Mouse (Mus musculus) stomach, postnatal 0 days (tissue): ENCODE measurements around the gene Med24. TPM values are rescaled to one million over a fixed set of nuclear protein-coding genes. Genes with fewer than 3 reads are reported as not detected.
"Not testable (repeated sequence)": the region's sequence is repeated elsewhere in the genome, so short reads cannot be mapped to it uniquely, and the experiment has no call there.

ENCODE experiments used
- ATAC-seq: fragments of 200-750 bp; cut with Nextera tagmentation; 2 replicates; pipeline ENCODE4 v1.8.0; 2017; ENCODE audit not compliant: low FRiP score, low TSS enrichment
- DNase-seq: peaks from one replicate; pipeline ENCODE4 v3.0.0-alpha.2; 2016; ENCODE audit warnings: low spot score
- H3K27ac ChIP-seq: fragments of 300-500 bp; sonication (generic); replicated peaks from 2 replicates; pipeline ENCODE4 v1.5.1; 2014; ENCODE audit warnings: mild to moderate bottlenecking, control low read depth
- H3K27me3 ChIP-seq: fragments of 300-500 bp; sonication (generic); 2 replicates; pipeline ENCODE4 v1.6.1; 2014; ENCODE audit warnings: low read length; ENCODE audit not compliant: control insufficient read depth, insufficient read depth
- H3K36me3 ChIP-seq: fragments of 300-500 bp; sonication (generic); 2 replicates; pipeline ENCODE4 v1.6.1; 2014; ENCODE audit warnings: low read length, mixed read lengths; ENCODE audit not compliant: control insufficient read depth, insufficient read depth
- H3K4me1 ChIP-seq: fragments of 300-500 bp; sonication (generic); replicated peaks from 2 replicates; pipeline ENCODE4 v1.6.1; 2014; ENCODE audit warnings: antibody characterized with exemption; ENCODE audit not compliant: control insufficient read depth, insufficient read depth
- H3K4me2 ChIP-seq: fragments of 300-500 bp; sonication (generic); replicated peaks from 2 replicates; pipeline ENCODE4 v1.6.1; 2014; ENCODE audit warnings: low read depth, mild to moderate bottlenecking, control low read depth, moderate library complexity
- H3K4me3 ChIP-seq: fragments of 300-500 bp; sonication (generic); 2 replicates; pipeline ENCODE4 v1.5.1; 2014; ENCODE audit warnings: low read depth, low read length, control low read depth
- H3K9ac ChIP-seq: fragments of 300-500 bp; sonication (generic); 2 replicates; pipeline ENCODE4 v1.6.1; 2014; ENCODE audit warnings: mild to moderate bottlenecking, low read length, control low read depth, mixed read lengths
- H3K9me3 ChIP-seq: fragments of 300-500 bp; sonication (generic); 2 replicates; pipeline ENCODE4 v1.6.1; 2016; ENCODE audit warnings: low read length; ENCODE audit not compliant: control insufficient read depth
- CTCF ChIP-seq: IDR thresholded peaks from 2 replicates; pipeline ENCODE4 v1.5.1; 2016; ENCODE audit warnings: antibody characterized with exemption, low read depth, mild to moderate bottlenecking, moderate library complexity
- EP300 ChIP-seq: optimal IDR thresholded peaks from 2 replicates; pipeline ENCODE3; 2016; ENCODE audit warnings: antibody characterized with exemption
- WGBS: fragments of 180-500 bp; shearing (Covaris S2); extraction: QIAGEN DNeasy Blood & Tissue Kit; methylation state at CpG from one replicate; pipeline ENCODE4 v1.1.7; 2014; 5-methylcytosine and 5-hydroxymethylcytosine counted together
- polyA plus RNA-seq: library from polyadenylated mRNA; unstranded; fragments of >200 nt; fragmentation: Nextera tagmentation; extraction: Ambion mirVana; gene quantifications from 2 replicates; pipeline ENCODE4 v1.2.1, GENCODE M21; 2015

The Med24 gene
- polyA plus RNA-seq, 1 experiment from 2014 or later, result 16.5 TPM

DNA sequence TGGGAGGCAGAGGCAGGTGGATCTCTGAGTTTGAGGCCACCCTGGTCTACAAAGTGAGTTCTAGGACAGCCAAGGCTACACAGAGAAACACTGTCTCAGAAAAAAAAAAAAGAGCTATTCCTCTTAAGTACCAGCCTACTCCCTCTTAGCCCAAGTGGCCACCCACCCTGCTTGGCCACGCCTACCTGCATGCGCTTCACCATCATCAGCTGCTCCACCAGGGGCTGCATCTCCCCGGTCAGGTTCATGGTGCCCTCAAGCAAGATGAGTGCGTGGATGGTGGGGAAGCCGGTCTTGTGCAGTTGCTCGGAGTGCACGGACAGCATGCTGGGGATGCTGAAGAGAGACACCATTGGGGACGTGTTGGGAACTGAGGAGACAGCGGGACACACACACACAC lies 13.3 kb downstream of the Med24 start:
- no peaks in the 10 kb centered on the region; the same call in 1 of the 2 replicates for H3K4me1 ChIP-seq
- H3K27ac ChIP-seq, result no peak overlapping the region
- no peaks in the 10 kb centered on the region for H3K27me3 ChIP-seq
- no peak overlapping the region for H3K4me2 ChIP-seq
- peaks cover 13% of the 10 kb centered on the region for H3K36me3 ChIP-seq
- no peak overlapping the region for H3K9ac ChIP-seq
- H3K9me3 ChIP-seq, result no peaks in the 10 kb centered on the region
- DNase-seq, result no peak
- H3K4me3 ChIP-seq, result no peak overlapping the region
- 96% methylated on average over 9 of the region's 9 CpGs for WGBS
- no peak for ATAC-seq
- no peak for TF ChIP-seq EP300
- no peak for TF ChIP-seq CTCF

DNA sequence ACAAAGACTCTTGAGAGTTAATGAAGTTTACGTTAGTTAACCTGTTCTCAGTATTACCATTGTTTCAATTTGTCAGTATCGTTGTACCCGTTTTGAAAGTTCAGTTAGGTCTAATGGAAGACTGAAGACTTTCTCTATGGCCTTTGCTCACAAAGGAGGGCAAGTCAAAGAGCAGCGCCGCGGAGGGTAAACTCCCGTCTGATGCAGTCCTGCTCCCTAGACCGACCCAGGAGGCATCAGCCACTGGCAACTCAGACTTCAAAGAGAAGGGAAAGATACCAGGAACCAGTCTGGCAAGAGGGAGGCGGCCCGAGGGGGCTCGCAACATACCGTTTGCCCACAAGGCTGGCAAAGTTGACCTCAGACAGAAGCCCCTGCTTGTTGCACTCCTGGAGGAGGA lies 15.5 kb downstream of the Med24 start:
- Histone ChIP-seq H3K9me3 (no peaks in the 10 kb centered on the region), H3K4me2 (no peak overlapping the region), H3K36me3 (peaks cover 16% of the 10 kb centered on the region), H3K9ac (no peak overlapping the region), H3K27me3 (no peaks in the 10 kb centered on the region), H3K27ac (no peak overlapping the region), H3K4me1 (0 out of 2 replicates have a peak, but pooled peaks cover 3% of the 10 kb centered on the region), H3K4me3 (no peak overlapping the region)
- WGBS, result 80% methylated on average over 12 of the region's 12 CpGs
- ATAC-seq (no peak), DNase-seq (no peak)
- TF ChIP-seq EP300 (no peak), CTCF (no peak)

DNA sequence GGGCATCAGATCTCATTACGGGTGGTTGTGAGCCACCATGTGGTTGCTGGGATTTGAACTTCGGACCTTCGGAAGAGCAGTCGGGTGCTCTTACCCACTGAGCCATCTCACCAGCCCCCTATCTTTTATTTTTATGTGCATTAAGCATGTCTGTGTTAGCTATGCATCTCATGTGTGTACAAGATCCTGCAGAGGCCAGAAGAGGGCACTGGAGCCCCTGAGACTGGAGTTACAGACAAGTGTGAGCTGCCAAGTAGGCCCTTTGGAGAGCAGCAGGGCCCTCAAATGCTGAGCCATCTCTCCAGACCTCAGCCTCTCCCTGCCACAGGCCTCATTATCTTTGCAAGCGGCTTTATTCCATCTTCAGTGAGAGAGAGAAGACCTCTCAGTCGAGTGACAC lies 17.2 kb downstream of the Med24 start:
- H3K4me2 ChIP-seq, H3K4me1 ChIP-seq, H3K27ac ChIP-seq, H3K4me3 ChIP-seq, H3K9ac ChIP-seq, DNase-seq, ATAC-seq, H3K27me3 ChIP-seq, H3K9me3 ChIP-seq: not testable (repeated sequence)
- peak; percentile 64 for TF ChIP-seq CTCF
- peaks cover 13% of the 10 kb centered on the region for H3K36me3 ChIP-seq
- WGBS, result 75% methylated on average over 6 of the region's 6 CpGs

DNA sequence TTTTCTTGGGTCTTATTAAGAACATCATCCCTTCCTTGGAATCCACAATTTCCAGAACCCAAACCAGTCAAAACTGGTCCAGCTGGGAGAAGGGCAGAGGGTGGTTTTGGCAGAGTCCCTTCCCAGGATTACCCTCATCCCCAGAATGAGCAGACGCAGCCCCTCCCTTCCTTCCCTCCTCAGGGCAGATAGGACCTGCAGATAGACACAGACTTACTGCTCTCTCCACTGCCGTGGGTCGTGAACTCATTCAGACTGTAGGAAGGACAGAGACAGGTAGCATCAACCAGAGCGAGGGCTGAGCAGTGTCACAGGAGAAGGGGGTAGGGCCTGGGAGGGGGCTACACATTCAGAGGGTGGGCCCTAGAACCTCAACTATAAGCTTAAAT lies 18.2 kb downstream of the Med24 start:
- no peak overlapping the region for H3K4me2 ChIP-seq
- TF ChIP-seq EP300 (no peak), CTCF (no peak)
- WGBS, result 68% methylated on average over 4 of the region's 4 CpGs
- peaks cover 13% of the 10 kb centered on the region for H3K36me3 ChIP-seq
- H3K9ac ChIP-seq, result no peak overlapping the region
- 0 out of 2 replicates have a peak, but pooled peaks cover 3% of the 10 kb centered on the region for H3K4me1 ChIP-seq
- no peak for ATAC-seq
- no peaks in the 10 kb centered on the region for H3K9me3 ChIP-seq
- 0 out of 2 replicates have a peak overlapping the region, but pooled peaks have one; percentile 18 for H3K27ac ChIP-seq
- no peaks in the 10 kb centered on the region for H3K27me3 ChIP-seq
- no peak overlapping the region for H3K4me3 ChIP-seq
- no peak for DNase-seq

DNA sequence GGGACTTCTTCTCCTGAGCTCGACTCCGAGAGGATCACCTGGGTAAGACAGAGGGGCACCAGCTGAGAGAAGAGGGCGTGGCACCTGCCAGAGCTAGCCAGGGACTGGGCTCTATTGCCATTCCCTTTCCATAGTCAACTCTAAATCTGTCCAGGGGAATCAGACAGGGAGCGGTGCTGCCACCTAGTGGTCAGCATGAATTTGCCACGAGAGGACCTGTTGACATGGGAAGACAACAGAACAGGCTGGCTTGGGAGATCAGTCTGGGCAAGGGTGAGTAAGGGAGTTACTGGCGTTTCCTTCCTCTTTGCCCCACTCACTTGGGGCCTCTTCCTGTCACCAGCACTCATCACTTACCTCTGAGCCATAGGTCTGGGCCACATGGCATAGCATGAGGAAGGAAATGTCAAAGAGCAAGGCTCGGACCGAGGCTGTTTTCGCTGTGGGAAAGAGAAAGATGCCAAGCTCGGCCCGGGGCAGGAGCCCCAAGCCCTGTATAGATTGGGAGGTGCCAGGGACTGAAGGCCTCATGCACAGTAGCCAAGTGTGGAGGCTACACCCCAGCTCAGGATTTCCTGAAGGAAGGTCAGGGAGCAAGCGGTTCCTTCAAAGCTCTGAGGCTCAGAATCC lies 18.7 kb downstream of the Med24 start:
- TF ChIP-seq CTCF (peak; percentile 98), EP300 (no peak)
- no peak overlapping the region for H3K4me2 ChIP-seq
- H3K9me3 ChIP-seq, result no peaks in the 10 kb centered on the region
- H3K4me3 ChIP-seq, result no peak overlapping the region
- 0 out of 2 replicates have a peak, but pooled peaks cover 3% of the 10 kb centered on the region for H3K4me1 ChIP-seq
- H3K27me3 ChIP-seq, result no peaks in the 10 kb centered on the region
- H3K9ac ChIP-seq, result no peak overlapping the region
- peak; percentile 90 for DNase-seq
- H3K27ac ChIP-seq, result 0 out of 2 replicates have a peak overlapping the region, but pooled peaks have one; percentile 18
- peaks cover 9% of the 10 kb centered on the region for H3K36me3 ChIP-seq
- ATAC-seq, result peak; percentile 58
- 46% methylated on average over 12 of the region's 12 CpGs for WGBS

DNA sequence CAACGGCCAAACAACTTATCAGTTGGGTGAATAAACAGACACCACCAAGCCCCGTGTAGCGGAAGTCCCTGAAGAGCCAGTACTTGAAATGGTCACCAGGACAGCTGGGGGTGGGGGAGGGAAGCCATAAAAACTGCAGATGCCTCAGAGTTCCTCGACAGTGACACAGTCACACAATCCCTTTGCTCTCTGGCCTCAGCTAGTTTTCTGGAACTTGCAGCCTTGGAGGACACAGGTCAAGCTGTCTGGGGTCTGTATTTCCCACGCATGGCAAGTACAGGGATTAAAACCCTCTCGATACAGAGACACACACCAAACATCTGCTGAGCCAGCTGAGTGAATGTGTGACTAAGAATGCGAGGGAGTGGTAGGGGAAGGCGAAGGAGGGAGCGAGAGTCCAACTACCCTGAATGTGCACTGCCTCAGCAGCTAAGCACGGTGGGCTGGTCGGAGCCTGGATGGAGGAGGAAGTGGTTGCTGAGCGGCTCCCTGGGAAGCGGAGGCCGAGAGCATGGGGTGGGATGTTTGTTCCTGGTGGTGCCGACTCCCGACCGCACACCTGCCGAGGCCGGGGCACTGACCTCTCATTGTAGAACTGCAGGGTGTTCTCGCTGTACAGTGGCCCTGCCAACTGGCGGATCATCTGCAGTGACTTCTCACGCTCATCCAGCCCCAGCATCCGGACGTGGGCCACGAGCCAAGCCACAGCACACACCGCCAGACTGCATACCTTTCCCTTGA lies 20.1 kb downstream of the Med24 start:
- peak; percentile 68 for DNase-seq
- 60% methylated on average over 26 of the region's 26 CpGs for WGBS
- H3K36me3 ChIP-seq, result peaks cover 7% of the 10 kb centered on the region; the same call in 1 of the 2 replicates
- no peak overlapping the region for H3K4me3 ChIP-seq
- H3K27me3 ChIP-seq, result no peaks in the 10 kb centered on the region
- peak; percentile 39; the same call in 1 of the 2 replicates for ATAC-seq
- peak overlapping the region; percentile 83 for H3K27ac ChIP-seq
- H3K9ac ChIP-seq, result peak overlapping the region; percentile 18; the same call in 1 of the 2 replicates
- H3K4me1 ChIP-seq, result 0 out of 2 replicates have a peak, but pooled peaks cover 3% of the 10 kb centered on the region
- TF ChIP-seq EP300 (no peak), CTCF (no peak)
- H3K4me2 ChIP-seq, result peak overlapping the region; percentile 5; the same call in 1 of the 2 replicates
- no peaks in the 10 kb centered on the region for H3K9me3 ChIP-seq
